ENCODE assay signal across 23 mouse cellular contexts in genomic region chr1:91324646-91325045, GRCm38 (mm10). TPM values are rescaled to one million over a fixed set of nuclear protein-coding genes. Genes with fewer than 3 reads are reported as not detected.
"Had no signal": no experiment of that assay in that cellular context is flagged by ENCODE, and none has a peak within 500 bp of the region (broad histone marks: within the 10 kb centered on the region; RNA-seq: fewer than 3 reads in every experiment).

No protein-coding gene starts in this region.

- H3K4me2 ChIP-seq: lung, embryonic 15.5 days; midbrain, embryonic 11.5 days; midbrain, embryonic 13.5 days; neural tube, embryonic 13.5 days; neural tube, embryonic 15.5 days had no signal

- ATAC-seq: lung, postnatal 0 days; midbrain, embryonic 13.5 days; midbrain, embryonic 16.5 days had no signal

- H3K4me3 ChIP-seq: lung, embryonic 15.5 days; megakaryocyte, embryonic 14.5 days; midbrain, embryonic 13.5 days; myocyte; neural tube, embryonic 13.5 days; neural tube, embryonic 15.5 days had no signal

- H3K9ac ChIP-seq: lung, embryonic 15.5 days; midbrain, embryonic 13.5 days; neural tube, embryonic 13.5 days; neural tube, embryonic 15.5 days had no signal

- H3K9me3 ChIP-seq: lung, embryonic 15.5 days; megakaryocyte, embryonic 14.5 days; midbrain, embryonic 13.5 days; neural tube, embryonic 13.5 days; neural tube, embryonic 15.5 days had no signal

- H3K4me1 ChIP-seq: lung, embryonic 15.5 days; midbrain, embryonic 13.5 days; neural tube, embryonic 13.5 days; neural tube, embryonic 15.5 days had no signal

- H3K27ac ChIP-seq: lung, embryonic 15.5 days; macrophage; midbrain, embryonic 13.5 days; neural tube, embryonic 13.5 days; neural tube, embryonic 15.5 days had no signal

- DNase-seq: lung, adult 2 months; lung, postnatal 14 days; lung, postnatal 36 days; retina, postnatal 1 day; right cerebral cortex, adult 18-20 months; right cerebral cortex, postnatal 25 days; right cerebral cortex, postnatal 4 days; spleen, adult 18-20 months; thymus, adult 18-20 months; thymus, postnatal 14 days; thymus, postnatal 36 days had no signal

- H3K27me3 ChIP-seq: lung, embryonic 15.5 days; midbrain, embryonic 13.5 days; neural tube, embryonic 13.5 days; neural tube, embryonic 15.5 days had no signal

- H3K36me3 ChIP-seq: lung, embryonic 15.5 days; midbrain, embryonic 13.5 days; neural tube, embryonic 13.5 days; neural tube, embryonic 15.5 days had no signal

RNA-seq across cellular contexts. Expression of gene Espnl, which starts 2.8 kb away (rescaled TPM):
- polyA plus RNA-seq: lung, postnatal 0 days; macrophage; stomach, embryonic 14.5 days had no signal

RNA-seq across cellular contexts. Expression of gene Klhl30, which starts 26.2 kb away (rescaled TPM):
- total RNA-seq: megakaryocyte progenitor cell, adult 5-6 weeks had no signal
- polyA plus RNA-seq: macrophage had no signal

RNA-seq across cellular contexts. Expression of gene Erfe, which starts 41.6 kb away (rescaled TPM):
- polyA plus RNA-seq: macrophage had no signal
